Mouse (Mus musculus): ENCODE results near the gene Eomes. TPM values are rescaled to one million over a fixed set of nuclear protein-coding genes. Genes with fewer than 3 reads are reported as not detected.
A peak's percentile ranks its signal among the peaks of the same experiment; 100 is the strongest.

Gene Eomes
- total and polyA plus RNA-seq, 3 experiments: not detected

DNA sequence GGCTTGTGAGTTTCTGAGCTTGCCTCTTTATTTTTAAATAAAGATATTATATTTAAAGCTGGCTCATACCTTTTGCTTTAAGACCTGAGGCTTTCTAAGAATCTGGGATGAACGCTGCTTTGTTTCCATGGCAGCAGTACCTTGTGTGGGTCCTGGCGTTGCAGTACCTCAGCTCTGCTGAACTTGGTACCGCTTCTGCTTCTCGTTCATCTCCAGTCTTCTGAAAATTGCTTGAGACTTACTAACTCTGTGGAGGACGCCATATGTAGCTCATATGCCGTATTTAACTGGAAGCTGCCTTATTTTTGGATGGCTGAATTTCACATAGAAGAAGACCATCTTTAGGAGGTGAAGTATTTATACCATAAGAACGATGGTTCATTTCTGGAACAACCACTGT lies 30.6 kb downstream of the Eomes start:
- H3K9me3 ChIP-seq (replicated peaks; ENCODE audit: low read length): no peaks in the 10 kb centered on the region
- H3K4me1 ChIP-seq (ENCODE audit: control insufficient read depth in 1 of 2, insufficient read depth in 2 of 2): peaks cover 22 to 70% of the 10 kb centered on the region in 2 experiments
- H3K4me2 ChIP-seq (ENCODE audit: insufficient read depth, low read depth, poor library complexity, severe bottlenecking): no peak overlapping the region
- peaks cover 5 to 19% of the 10 kb centered on the region in 2 experiments for H3K36me3 ChIP-seq (replicated peaks in 1 of 2; ENCODE audit: control insufficient read depth in 1 of 2, insufficient read depth in 1 of 2, low read length in 1 of 2)
- no peak overlapping the region for H3K4me3 ChIP-seq (replicated peaks in 1 of 3; ENCODE audit: low read depth in 2 of 3, low read length in 2 of 3, poor library complexity in 1 of 3)
- no peaks in the 10 kb centered on the region for H3K27me3 ChIP-seq (replicated peaks)
- peaks cover 57% of the 10 kb centered on the region for H3K79me2 ChIP-seq (replicated peaks; ENCODE audit: control insufficient read depth, extremely low read depth, insufficient read depth, poor library complexity, severe bottlenecking)
- in situ Hi-C loops (cut with MboI; ENCODE audit: low pct_ligation_motif_present, low pct_unique_long_range_greater_than_20kb, low sequenced_read_pairs): no loop called here
- no peak for DNase-seq (ENCODE audit: extremely low read depth)
- no peak overlapping the region for H3K27ac ChIP-seq (ENCODE audit: insufficient read depth, low read depth)
- dilution Hi-C loops (cut with MboI; ENCODE audit: extremely low pct_ligation_motif_present, extremely low pct_unique_long_range_greater_than_20kb, low sequenced_read_pairs): no loop called here
- no peak for TF ChIP-seq ZKSCAN1 (IDR thresholded peaks at IDR 0.05; ENCODE audit: borderline replicate concordance, low read depth, low read length)
- no peak for TF ChIP-seq RCOR1 (conservative IDR thresholded peaks at IDR 0.05; ENCODE audit: low read depth, low read length)
- TF ChIP-seq E2F4 (IDR thresholded peaks at IDR 0.05; ENCODE audit: insufficient replicate concordance, low read depth, low read length): no peak
- no peak for TF ChIP-seq ETS1 (conservative IDR thresholded peaks at IDR 0.05; ENCODE audit: low read depth, low read length)
- TF ChIP-seq ZC3H11A (IDR thresholded peaks at IDR 0.05; ENCODE audit: low read depth, low read length): no peak
- TF ChIP-seq IRF4 (IDR thresholded peaks at IDR 0.05; ENCODE audit: low read depth, low read length): no peak
- no peak for TF ChIP-seq MYC (IDR thresholded peaks at IDR 0.05; ENCODE audit: low read depth, low read length)
- no peak for TF ChIP-seq SMC3 (IDR thresholded peaks at IDR 0.05; ENCODE audit: low read depth, low read length)
- no peak for TF ChIP-seq CHD2 (IDR thresholded peaks at IDR 0.05; ENCODE audit: low read length)
- no peak for TF ChIP-seq MAFK (IDR thresholded peaks at IDR 0.05; ENCODE audit: insufficient replicate concordance, low read length)
- TF ChIP-seq BHLHE40 (IDR thresholded peaks at IDR 0.05; ENCODE audit: low read depth, low read length): no peak
- no peak for TF ChIP-seq USF1 (IDR thresholded peaks at IDR 0.05; ENCODE audit: low read depth, low read length)
- TF ChIP-seq KAT2A (IDR thresholded peaks at IDR 0.05; ENCODE audit: insufficient replicate concordance, low read length): no peak
- no peak for TF ChIP-seq TBP (conservative IDR thresholded peaks at IDR 0.05; ENCODE audit: low read depth, low read length)
- no peak for TF ChIP-seq MXI1 (IDR thresholded peaks at IDR 0.05; ENCODE audit: low read depth, low read length)
- TF ChIP-seq ZNF384 (IDR thresholded peaks at IDR 0.05; ENCODE audit: low read depth, low read length): no peak
- no peak for TF ChIP-seq ELF1 (IDR thresholded peaks at IDR 0.05; ENCODE audit: low read depth, low read length)
- TF ChIP-seq USF2 (conservative IDR thresholded peaks at IDR 0.05; ENCODE audit: low read depth, low read length): no peak
- no peak for TF ChIP-seq EP300 (IDR thresholded peaks at IDR 0.05; ENCODE audit: low read length)
- TF ChIP-seq CTCF (conservative IDR thresholded peaks at IDR 0.05 in 1 of 2, IDR thresholded peaks at IDR 0.05 in 1 of 2; ENCODE audit: low read depth in 2 of 2, low read length in 2 of 2): no peak
- no peak overlapping the region for H3K9ac ChIP-seq (ENCODE audit: insufficient read depth, low read depth)

GRCm38 (mm10) chr9:118510941-118511690 lies 33.1 kb downstream of the Eomes start:
- no peak for DNase-seq (ENCODE audit: extremely low read depth)
- H3K4me3 ChIP-seq (replicated peaks in 1 of 3; ENCODE audit: low read depth in 2 of 3, low read length in 2 of 3, poor library complexity in 1 of 3): no peak overlapping the region
- TF ChIP-seq CHD1 (IDR thresholded peaks at IDR 0.05; ENCODE audit: low read depth, low read length): no peak
- TF ChIP-seq NELFE (IDR thresholded peaks at IDR 0.05; ENCODE audit: low read depth, low read length): no peak
- TF ChIP-seq BHLHE40 (IDR thresholded peaks at IDR 0.05; ENCODE audit: low read depth, low read length): peak; percentile 47; the same call in 1 of the 2 replicates
- H3K27me3 ChIP-seq (replicated peaks): no peaks in the 10 kb centered on the region
- H3K79me2 ChIP-seq (replicated peaks; ENCODE audit: control insufficient read depth, extremely low read depth, insufficient read depth, poor library complexity, severe bottlenecking): peaks cover 66% of the 10 kb centered on the region
- in situ Hi-C loops (cut with MboI; ENCODE audit: low pct_ligation_motif_present, low pct_unique_long_range_greater_than_20kb, low sequenced_read_pairs) (no loop called here), dilution Hi-C loops (cut with MboI; ENCODE audit: extremely low pct_ligation_motif_present, extremely low pct_unique_long_range_greater_than_20kb, low sequenced_read_pairs) (no loop called here)
- peaks cover 6% of the 10 kb centered on the region for H3K9me3 ChIP-seq (replicated peaks; ENCODE audit: low read length)
- no peak overlapping the region for H3K27ac ChIP-seq (ENCODE audit: insufficient read depth, low read depth)
- H3K4me2 ChIP-seq (ENCODE audit: insufficient read depth, low read depth, poor library complexity, severe bottlenecking): no peak overlapping the region
- peaks cover 15 to 40% of the 10 kb centered on the region in 2 experiments for H3K36me3 ChIP-seq (replicated peaks in 1 of 2; ENCODE audit: control insufficient read depth in 1 of 2, insufficient read depth in 1 of 2, low read length in 1 of 2)
- H3K4me1 ChIP-seq (ENCODE audit: control insufficient read depth in 1 of 2, insufficient read depth in 2 of 2): peaks cover 17 to 81% of the 10 kb centered on the region in 2 experiments
- H3K9ac ChIP-seq (ENCODE audit: insufficient read depth, low read depth): no peak overlapping the region

Data from CH12.LX (cell line).